Mouse (Mus musculus) intestine, postnatal 0 days (tissue): ENCODE measurements around the gene Selenow. TPM values are rescaled to one million over a fixed set of nuclear protein-coding genes. Genes with fewer than 3 reads are reported as not detected.

Experiments used
- ATAC-seq: fragments of 200-750 bp; cut with Nextera tagmentation; 2 replicates; pipeline ENCODE4 v1.8.0; 2017; ENCODE audit warnings: mild to moderate bottlenecking, moderate TSS enrichment, moderate library complexity
- H3K27ac ChIP-seq: fragments of 300-500 bp; sonication (generic); 2 replicates; pipeline ENCODE4 v1.5.1; 2014; ENCODE audit warnings: mild to moderate bottlenecking, low read depth, low read length, moderate library complexity
- H3K27me3 ChIP-seq: fragments of 300-500 bp; sonication (generic); replicated peaks from 2 replicates; pipeline ENCODE4 v1.6.1; 2014; ENCODE audit warnings: low read length, mixed read lengths; ENCODE audit not compliant: control insufficient read depth, insufficient read depth
- H3K36me3 ChIP-seq: fragments of 300-500 bp; sonication (generic); 2 replicates; pipeline ENCODE4 v1.6.1; 2014; ENCODE audit warnings: mild to moderate bottlenecking, moderate library complexity; ENCODE audit not compliant: control insufficient read depth, insufficient read depth
- H3K4me1 ChIP-seq: fragments of 300-500 bp; sonication (generic); replicated peaks from 2 replicates; pipeline ENCODE4 v1.6.1; 2014; ENCODE audit warnings: antibody characterized with exemption, low read length, mixed read lengths; ENCODE audit not compliant: control insufficient read depth, insufficient read depth
- H3K4me2 ChIP-seq: fragments of 300-500 bp; sonication (generic); replicated peaks from 2 replicates; pipeline ENCODE4 v1.6.1; 2014; ENCODE audit warnings: low read depth, mild to moderate bottlenecking, moderate library complexity
- H3K4me3 ChIP-seq: fragments of 300-500 bp; sonication (generic); 2 replicates; pipeline ENCODE4 v1.5.1; 2014; ENCODE audit warnings: low read depth, low read length
- H3K9ac ChIP-seq: fragments of 300-500 bp; sonication (generic); 2 replicates; pipeline ENCODE4 v1.6.1; 2014; ENCODE audit warnings: mild to moderate bottlenecking, low read depth, low read length
- H3K9me3 ChIP-seq: fragments of 300-500 bp; sonication (generic); 2 replicates; pipeline ENCODE4 v1.6.1; 2016; ENCODE audit warnings: mixed run types; ENCODE audit not compliant: control insufficient read depth
- CTCF ChIP-seq: sonication (generic); IDR thresholded peaks from 2 replicates; pipeline ENCODE4 v1.5.1; 2016; ENCODE audit warnings: low read depth, mild to moderate bottlenecking, control low read depth, antibody characterized with exemption, moderate library complexity
- WGBS: fragments of 180-500 bp; shearing (Covaris S2); extraction: QIAGEN DNeasy Blood & Tissue Kit; methylation state at CpG from one replicate; pipeline ENCODE4 v1.1.7; 2014; 5-methylcytosine and 5-hydroxymethylcytosine counted together
- polyA plus RNA-seq: library from polyadenylated mRNA; unstranded; fragments of >200 nt; fragmentation: Nextera tagmentation; extraction: Ambion mirVana; gene quantifications from 2 replicates; pipeline ENCODE4 v1.2.1, GENCODE M21; 2015

Selenow gene
- polyA plus RNA-seq, 1 experiment from 2014 or later: 814 TPM

DNA sequence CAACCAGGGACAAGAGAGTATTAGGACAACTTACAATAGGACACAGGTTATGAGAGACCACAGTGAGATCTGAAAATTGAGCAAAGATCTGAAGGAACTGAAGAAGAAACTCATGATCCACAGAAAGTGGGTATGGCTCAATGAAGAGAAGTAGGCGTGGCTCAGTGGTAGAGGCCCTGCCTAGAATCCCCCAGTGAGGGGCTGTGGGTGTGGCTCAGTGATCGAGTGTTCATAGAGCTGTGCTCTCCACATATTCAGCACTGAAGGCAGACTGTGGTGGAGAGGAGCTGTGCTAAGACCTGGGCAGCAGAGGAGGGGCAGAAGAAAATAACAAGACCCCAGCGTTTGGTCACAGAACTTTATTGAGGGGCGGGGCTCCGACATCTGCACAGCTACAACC, 15.3 kb upstream of the Selenow start:
- H3K36me3 ChIP-seq: peaks cover 61% of the 10 kb centered on the region
- ATAC-seq: no peak
- no peak overlapping the region for H3K9ac ChIP-seq
- no peaks in the 10 kb centered on the region for H3K4me1 ChIP-seq
- TF ChIP-seq CTCF: no peak
- H3K27me3 ChIP-seq: no peaks in the 10 kb centered on the region
- no peak overlapping the region for H3K4me3 ChIP-seq
- no peaks in the 10 kb centered on the region for H3K9me3 ChIP-seq
- WGBS: 82% methylated on average over 5 of the region's 5 CpGs
- H3K4me2 ChIP-seq: no peak overlapping the region
- no peak overlapping the region for H3K27ac ChIP-seq

DNA sequence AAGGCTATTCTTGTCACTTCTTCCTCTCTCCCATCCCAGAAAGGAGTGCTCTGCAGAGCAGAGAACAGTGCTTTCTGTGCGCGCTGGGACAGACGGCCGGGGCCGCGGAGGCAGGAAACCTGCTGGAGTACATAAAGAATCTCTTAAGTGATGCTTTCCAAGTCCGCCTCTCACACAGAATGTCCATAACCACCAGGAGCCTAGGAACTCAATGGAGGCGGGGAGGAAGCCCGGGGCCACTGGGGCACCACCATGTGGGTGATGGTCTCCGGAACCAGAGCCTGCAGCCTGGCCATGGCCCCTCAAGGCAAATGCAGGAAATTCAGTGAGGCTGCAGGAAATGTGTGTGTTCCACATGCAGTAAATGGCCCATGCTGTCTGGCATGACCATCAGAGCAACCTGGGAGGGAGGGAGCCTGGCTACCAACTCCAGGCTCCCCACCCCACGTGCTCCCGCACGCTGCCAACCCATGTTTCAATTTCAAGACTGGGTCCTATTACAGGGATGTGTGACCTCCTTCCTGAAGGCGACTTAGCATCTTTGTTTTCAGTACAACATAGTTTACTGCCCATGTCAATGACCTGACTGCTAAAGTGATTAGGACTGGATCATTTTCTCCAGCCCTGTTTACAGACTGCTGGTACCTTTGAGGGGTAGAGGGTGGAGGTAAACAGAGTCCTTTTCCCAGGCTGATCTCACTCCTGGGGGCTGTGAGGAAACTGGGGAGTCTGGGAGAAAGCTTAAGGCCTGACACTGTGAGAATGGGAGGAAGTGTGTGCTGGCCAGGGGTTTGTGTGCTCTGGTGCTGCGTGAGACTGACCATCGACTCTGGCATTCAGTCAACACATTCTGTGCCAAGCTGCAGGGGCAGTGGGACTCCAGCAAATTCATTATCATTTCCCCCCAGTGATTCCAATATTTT, 11.5 kb upstream of the Selenow start:
- WGBS: 53% methylated on average over 16 of the region's 16 CpGs
- TF ChIP-seq CTCF: no peak
- Histone ChIP-seq H3K27ac (no peak overlapping the region), H3K4me3 (no peak overlapping the region), H3K4me1 (no peaks in the 10 kb centered on the region), H3K4me2 (no peak overlapping the region), H3K9me3 (no peaks in the 10 kb centered on the region), H3K9ac (no peak overlapping the region), H3K36me3 (peaks cover 23% of the 10 kb centered on the region), H3K27me3 (no peaks in the 10 kb centered on the region)
- ATAC-seq: no peak

DNA sequence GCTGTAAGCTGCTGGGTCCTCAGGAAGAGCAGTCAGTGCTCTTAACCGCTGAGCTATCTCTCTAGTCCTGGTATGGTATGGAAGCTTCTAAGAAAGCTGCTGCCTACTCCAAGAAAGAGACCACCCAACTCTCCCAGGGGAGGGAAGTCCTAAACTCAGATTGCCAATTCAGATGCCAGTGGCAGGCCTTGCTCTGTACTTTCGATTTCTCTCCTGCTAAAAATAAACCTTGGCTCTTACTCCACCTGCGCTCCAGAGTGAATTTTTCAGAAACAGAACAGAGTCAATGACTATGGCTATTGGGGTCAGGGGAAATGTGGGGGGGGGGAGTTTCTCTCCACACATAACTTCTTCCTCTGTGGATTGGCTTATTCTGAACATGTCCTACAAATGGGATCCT, 9.4 kb upstream of the Selenow start:
- no peak overlapping the region for H3K4me3 ChIP-seq
- ATAC-seq: no peak
- H3K27me3 ChIP-seq: no peaks in the 10 kb centered on the region
- H3K27ac ChIP-seq: no peak overlapping the region
- no peaks in the 10 kb centered on the region for H3K9me3 ChIP-seq
- H3K9ac ChIP-seq: no peak overlapping the region
- no peak for TF ChIP-seq CTCF
- no peak overlapping the region for H3K4me2 ChIP-seq
- peaks cover 4% of the 10 kb centered on the region; the same call in 1 of the 2 replicates for H3K36me3 ChIP-seq
- 71% methylated on average over 3 of the region's 3 CpGs for WGBS
- H3K4me1 ChIP-seq: no peaks in the 10 kb centered on the region

GRCm38 (mm10) chr7:15930543-15930942, 8.3 kb upstream of the Selenow start:
- ATAC-seq: no peak
- H3K9ac ChIP-seq: no peak overlapping the region
- no peaks in the 10 kb centered on the region for H3K4me1 ChIP-seq
- no peaks in the 10 kb centered on the region for H3K9me3 ChIP-seq
- H3K4me2 ChIP-seq: no peak overlapping the region
- no peaks in the 10 kb centered on the region for H3K36me3 ChIP-seq
- no peaks in the 10 kb centered on the region for H3K27me3 ChIP-seq
- no peak overlapping the region for H3K27ac ChIP-seq
- H3K4me3 ChIP-seq: no peak overlapping the region
- TF ChIP-seq CTCF: peak; percentile 45
- 72% methylated on average over 2 of the region's 2 CpGs for WGBS

- H3K36me3 ChIP-seq: no peaks in the 10 kb centered on the region
- no peak overlapping the region for H3K4me2 ChIP-seq
- H3K9ac ChIP-seq: no peak overlapping the region
- no peaks in the 10 kb centered on the region for H3K27me3 ChIP-seq
- peak; percentile 88 for TF ChIP-seq CTCF
- H3K4me1 ChIP-seq: no peaks in the 10 kb centered on the region
- no peak overlapping the region for H3K4me3 ChIP-seq
- 20% methylated on average over 4 of the region's 4 CpGs for WGBS
- no peaks in the 10 kb centered on the region for H3K9me3 ChIP-seq
- no peak overlapping the region for H3K27ac ChIP-seq
- ATAC-seq: peak; percentile 65
These were observed 7.7 kb upstream of the Selenow start for GRCm38 (mm10) chr7:15929910-15930309.

GRCm38 (mm10) chr7:15921796-15922195, 406 bp downstream of the Selenow start:
- Histone ChIP-seq H3K4me3 (peak overlapping the region; percentile 63), H3K27me3 (no peaks in the 10 kb centered on the region), H3K36me3 (peaks cover 28% of the 10 kb centered on the region), H3K9me3 (no peaks in the 10 kb centered on the region), H3K27ac (peak overlapping the region; percentile 22), H3K4me2 (peak overlapping the region; percentile 79), H3K9ac (peak overlapping the region; percentile 83), H3K4me1 (peaks cover 11% of the 10 kb centered on the region; the same call in 1 of the 2 replicates)
- TF ChIP-seq CTCF: no peak
- ATAC-seq: peak; percentile 54
- 0% methylated on average over 10 of the region's 10 CpGs for whole genome bisulfite sequencing
